Mouse (Mus musculus) intestine, postnatal 0 days (tissue): ENCODE results near the gene Ap1s3. TPM values are rescaled to one million over a fixed set of nuclear protein-coding genes. Genes with fewer than 3 reads are reported as not detected.

ENCODE experiments used
- ATAC-seq: fragments of 200-750 bp; cut with Nextera tagmentation; 2 replicates; pipeline ENCODE4 v1.8.0; 2017; ENCODE audit warnings: mild to moderate bottlenecking, moderate TSS enrichment, moderate library complexity
- H3K27ac ChIP-seq: fragments of 300-500 bp; sonication (generic); 2 replicates; pipeline ENCODE4 v1.5.1; 2014; ENCODE audit warnings: mild to moderate bottlenecking, low read depth, low read length, moderate library complexity
- H3K27me3 ChIP-seq: fragments of 300-500 bp; sonication (generic); replicated peaks from 2 replicates; pipeline ENCODE4 v1.6.1; 2014; ENCODE audit warnings: low read length, mixed read lengths; ENCODE audit not compliant: control insufficient read depth, insufficient read depth
- H3K36me3 ChIP-seq: fragments of 300-500 bp; sonication (generic); 2 replicates; pipeline ENCODE4 v1.6.1; 2014; ENCODE audit warnings: mild to moderate bottlenecking, moderate library complexity; ENCODE audit not compliant: control insufficient read depth, insufficient read depth
- H3K4me1 ChIP-seq: fragments of 300-500 bp; sonication (generic); replicated peaks from 2 replicates; pipeline ENCODE4 v1.6.1; 2014; ENCODE audit warnings: antibody characterized with exemption, low read length, mixed read lengths; ENCODE audit not compliant: control insufficient read depth, insufficient read depth
- H3K4me2 ChIP-seq: fragments of 300-500 bp; sonication (generic); replicated peaks from 2 replicates; pipeline ENCODE4 v1.6.1; 2014; ENCODE audit warnings: low read depth, mild to moderate bottlenecking, moderate library complexity
- H3K4me3 ChIP-seq: fragments of 300-500 bp; sonication (generic); 2 replicates; pipeline ENCODE4 v1.5.1; 2014; ENCODE audit warnings: low read depth, low read length
- H3K9ac ChIP-seq: fragments of 300-500 bp; sonication (generic); 2 replicates; pipeline ENCODE4 v1.6.1; 2014; ENCODE audit warnings: mild to moderate bottlenecking, low read depth, low read length
- H3K9me3 ChIP-seq: fragments of 300-500 bp; sonication (generic); 2 replicates; pipeline ENCODE4 v1.6.1; 2016; ENCODE audit warnings: mixed run types; ENCODE audit not compliant: control insufficient read depth
- CTCF ChIP-seq: sonication (generic); IDR thresholded peaks from 2 replicates; pipeline ENCODE4 v1.5.1; 2016; ENCODE audit warnings: low read depth, mild to moderate bottlenecking, control low read depth, antibody characterized with exemption, moderate library complexity
- WGBS: fragments of 180-500 bp; shearing (Covaris S2); extraction: QIAGEN DNeasy Blood & Tissue Kit; methylation state at CpG from one replicate; pipeline ENCODE4 v1.1.7; 2014; 5-methylcytosine and 5-hydroxymethylcytosine counted together
- polyA plus RNA-seq: library from polyadenylated mRNA; unstranded; fragments of >200 nt; fragmentation: Nextera tagmentation; extraction: Ambion mirVana; gene quantifications from 2 replicates; pipeline ENCODE4 v1.2.1, GENCODE M21; 2015

Ap1s3 gene
- polyA plus RNA-seq, 1 experiment from 2014 or later, result 2.5 TPM

DNA sequence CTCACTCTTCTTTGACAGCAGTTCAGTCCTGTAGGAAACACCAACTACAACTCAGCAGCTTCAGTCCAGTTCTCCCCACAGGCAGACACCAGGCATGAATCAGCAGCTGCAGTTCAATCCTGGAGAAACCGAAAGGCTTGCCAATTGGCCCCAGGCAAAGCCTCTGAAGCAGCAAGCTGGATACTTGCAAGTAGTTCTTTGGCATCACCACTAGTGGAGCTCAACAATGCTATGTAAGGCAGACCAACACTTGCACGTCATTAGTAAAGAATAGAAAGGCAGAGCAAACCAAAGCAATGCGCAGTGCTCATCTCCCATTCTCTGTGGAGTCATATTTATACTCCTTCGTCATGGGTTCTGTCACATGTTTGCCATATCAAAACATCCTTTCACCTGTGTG is 99.9 kb downstream of the Ap1s3 start:
- no peak for ATAC-seq
- Histone ChIP-seq H3K4me1 (no peaks in the 10 kb centered on the region), H3K9ac (no peak overlapping the region)

DNA sequence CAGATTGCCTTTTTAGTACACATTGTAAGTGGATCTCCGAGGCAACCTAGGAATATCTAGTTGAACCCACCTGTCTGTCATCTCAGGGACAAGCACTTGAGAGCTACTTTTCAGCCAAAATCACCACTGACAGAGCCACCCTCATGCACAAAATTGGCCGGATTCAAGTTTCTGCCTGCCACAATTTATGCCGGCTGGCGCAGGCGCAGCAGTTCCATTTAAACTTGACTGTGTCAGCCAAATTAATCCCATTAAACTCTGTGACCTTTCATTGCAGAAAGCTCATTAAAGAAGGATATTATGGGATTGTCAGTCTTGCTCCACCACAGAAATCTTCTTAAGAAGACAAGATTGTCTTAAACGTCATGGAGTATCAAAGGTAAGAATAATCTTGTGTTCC is 100.6 kb downstream of the Ap1s3 start:
- Histone ChIP-seq H3K4me1 (no peaks in the 10 kb centered on the region), H3K27me3 (no peaks in the 10 kb centered on the region), H3K9me3 (no peaks in the 10 kb centered on the region), H3K9ac (no peak overlapping the region), H3K27ac (no peak overlapping the region), H3K4me3 (no peak overlapping the region), H3K4me2 (no peak overlapping the region), H3K36me3 (no peaks in the 10 kb centered on the region)
- 91% methylated on average over 6 of the region's 6 CpGs for WGBS
- ATAC-seq, result no peak
- no peak for TF ChIP-seq CTCF

More for the DNA sequence above, 99.9 kb downstream of the Ap1s3 start:
- Histone ChIP-seq H3K27ac (no peak overlapping the region), H3K27me3 (no peaks in the 10 kb centered on the region), H3K4me2 (no peak overlapping the region), H3K4me3 (no peak overlapping the region), H3K36me3 (no peaks in the 10 kb centered on the region), H3K9me3 (no peaks in the 10 kb centered on the region)
- no peak for TF ChIP-seq CTCF
- WGBS, result 83% methylated on average over 4 of the region's 4 CpGs

DNA sequence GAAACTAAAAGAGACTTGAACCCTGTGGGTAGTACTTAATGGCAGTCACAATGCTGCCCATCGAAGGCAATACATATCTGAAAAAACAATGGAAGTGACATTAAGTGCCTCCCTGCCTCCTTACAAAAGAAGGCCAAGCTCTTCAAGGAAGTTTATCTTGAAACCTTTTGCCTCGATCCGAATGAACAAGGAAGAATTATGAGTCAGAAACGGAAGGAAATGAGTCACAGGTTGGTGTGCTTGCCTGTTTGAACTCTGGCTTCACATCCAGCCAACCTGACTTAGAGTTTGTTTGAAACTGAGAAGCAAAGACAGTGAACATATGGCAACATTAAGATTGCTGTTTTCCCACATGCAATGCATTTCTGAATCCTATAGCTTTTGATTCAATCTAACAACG is 110.6 kb downstream of the Ap1s3 start:
- no peaks in the 10 kb centered on the region for H3K27me3 ChIP-seq
- WGBS, result 50% methylated on average over 5 of the region's 5 CpGs
- no peak for TF ChIP-seq CTCF
- H3K9me3 ChIP-seq, result no peaks in the 10 kb centered on the region
- H3K27ac ChIP-seq, result no peak overlapping the region
- no peak for ATAC-seq
- H3K4me3 ChIP-seq, result no peak overlapping the region
- H3K36me3 ChIP-seq, result no peaks in the 10 kb centered on the region
- H3K9ac ChIP-seq, result no peak overlapping the region
- no peak overlapping the region for H3K4me2 ChIP-seq
- no peaks in the 10 kb centered on the region for H3K4me1 ChIP-seq

Other genes with a start within 250 kb of the Ap1s3 start
- gene Scg2, start 231.9 kb downstream of the Ap1s3 start, polyA plus RNA-seq, result 17.4 and 18.6 TPM in 2 replicates
- gene Mrpl44, start 104.0 kb upstream of the Ap1s3 start, polyA plus RNA-seq, result 29.0 and 29.4 TPM in 2 replicates
- 37.2 and 40.9 TPM in 2 replicates for gene Wdfy1, start 104.2 kb upstream of the Ap1s3 start, polyA plus RNA-seq
- gene Serpine2, start 189.2 kb upstream of the Ap1s3 start, polyA plus RNA-seq, result 39.2 and 41.6 TPM in 2 replicates